ENCODE assay signal across 13 mouse cellular contexts in genomic region chr1:59579327-59579726, GRCm38 (mm10).
DNase-seq lines count a peak whose midpoint lies in the region; ATAC-seq lines count a peak whose summit lies in the region.
"Had no signal": no experiment of that assay in that cellular context is flagged by ENCODE, and none has a peak within 500 bp of the region (broad histone marks: within the 10 kb centered on the region; RNA-seq: fewer than 3 reads in every experiment).

No protein-coding gene starts in this region.

- DNase-seq in kidney, postnatal 25 days, result no peak
- peak; percentile 52 for DNase-seq in cerebellum, adult 8-10 months
- no peak for DNase-seq in left cerebral cortex, postnatal 14 days (ENCODE audit: low spot score in 2 of 2)
- no peak for DNase-seq in frontal cortex, postnatal 10 days (ENCODE audit: low spot score in 2 of 2)
- DNase-seq: kidney, adult 11 months; layer of hippocampus, postnatal 36 days; midbrain, embryonic 14.5 days; right cerebral cortex, postnatal 25 days had no signal

- no peak for ATAC-seq in kidney, embryonic 15.5 days (replicated peaks; ENCODE audit: low FRiP score)
- no peak for ATAC-seq in intestine, embryonic 15.5 days
- ATAC-seq in stomach, embryonic 14.5 days (ENCODE audit: insufficient number of reproducible peaks, insufficient read depth, low FRiP score, low read depth), result no peak
- ATAC-seq: liver, embryonic 12.5 days had no signal

- no peaks in the 10 kb centered on the region for H3K36me3 ChIP-seq in kidney, embryonic 15.5 days
- H3K36me3 ChIP-seq in intestine, embryonic 15.5 days, result no peaks in the 10 kb centered on the region
- no peaks in the 10 kb centered on the region for H3K36me3 ChIP-seq in stomach, embryonic 14.5 days (ENCODE audit: control insufficient read depth, insufficient read depth, low read length)
- H3K36me3 ChIP-seq: liver, embryonic 12.5 days had no signal

- peaks cover 50% of the 10 kb centered on the region for H3K4me1 ChIP-seq in kidney, embryonic 15.5 days
- peaks cover 24% of the 10 kb centered on the region for H3K4me1 ChIP-seq in intestine, embryonic 15.5 days (replicated peaks)
- peaks cover 15% of the 10 kb centered on the region for H3K4me1 ChIP-seq in stomach, embryonic 14.5 days (ENCODE audit: control insufficient read depth, insufficient read depth, low read length)

- H3K27me3 ChIP-seq in kidney, embryonic 15.5 days, result no peaks in the 10 kb centered on the region
- H3K27me3 ChIP-seq in intestine, embryonic 15.5 days (replicated peaks), result no peaks in the 10 kb centered on the region; the same call in 1 of the 2 replicates
- no peaks in the 10 kb centered on the region for H3K27me3 ChIP-seq in stomach, embryonic 14.5 days (ENCODE audit: control insufficient read depth, insufficient read depth, low read length)

- H3K4me3 ChIP-seq in kidney, embryonic 15.5 days (replicated peaks), result no peak overlapping the region
- H3K4me3 ChIP-seq in intestine, embryonic 15.5 days (replicated peaks), result no peak overlapping the region
- H3K4me3 ChIP-seq in stomach, embryonic 14.5 days (ENCODE audit: low read depth, low read length), result no peak overlapping the region
- H3K4me3 ChIP-seq: erythroblast, embryonic 14.5 days; liver, embryonic 12.5 days had no signal

- no peaks in the 10 kb centered on the region for H3K9me3 ChIP-seq in kidney, embryonic 15.5 days (replicated peaks)
- no peaks in the 10 kb centered on the region for H3K9me3 ChIP-seq in intestine, embryonic 15.5 days
- no peaks in the 10 kb centered on the region for H3K9me3 ChIP-seq in stomach, embryonic 14.5 days (ENCODE audit: control insufficient read depth, low read depth, low read length)
- H3K9me3 ChIP-seq: liver, embryonic 12.5 days had no signal

- peak overlapping the region; percentile 82 for H3K27ac ChIP-seq in kidney, embryonic 15.5 days
- H3K27ac ChIP-seq in intestine, embryonic 15.5 days, result peak overlapping the region; percentile 33
- H3K27ac ChIP-seq in stomach, embryonic 14.5 days (ENCODE audit: low read length), result peak overlapping the region; percentile 69; the same call in 1 of the 2 replicates
- H3K27ac ChIP-seq: liver, embryonic 12.5 days had no signal

- WGBS in kidney, embryonic 15.5 days, result 36% methylated on average over 5 of the region's 5 CpGs
- 25% methylated on average over 5 of the region's 5 CpGs for WGBS in intestine, embryonic 15.5 days
- 23% methylated on average over 5 of the region's 5 CpGs for WGBS in stomach, embryonic 14.5 days

- H3K4me2 ChIP-seq in kidney, embryonic 15.5 days, result 0 out of 2 replicates have a peak overlapping the region, but pooled peaks have one; percentile 10
- no peak overlapping the region for H3K4me2 ChIP-seq in intestine, embryonic 15.5 days (replicated peaks)
- H3K4me2 ChIP-seq in stomach, embryonic 14.5 days (replicated peaks; ENCODE audit: low read depth, low read length), result no peak overlapping the region
- H3K4me2 ChIP-seq: liver, embryonic 12.5 days had no signal

- H3K9ac ChIP-seq in kidney, embryonic 15.5 days, result no peak overlapping the region
- H3K9ac ChIP-seq in intestine, embryonic 15.5 days, result no peak overlapping the region
- H3K9ac ChIP-seq in stomach, embryonic 14.5 days (replicated peaks; ENCODE audit: low read depth, low read length), result no peak overlapping the region
- H3K9ac ChIP-seq: liver, embryonic 12.5 days had no signal

- intact Hi-C loops in left cerebral cortex, postnatal 14 days (cut with DNase I), result no loop called here
